Mouse (Mus musculus) ovary, adult 2 months (tissue): ENCODE data around the gene Abhd17c. TPM values are rescaled to one million over a fixed set of nuclear protein-coding genes. Genes with fewer than 3 reads are reported as not detected.

ENCODE experiments used
- polyA plus RNA-seq: library from polyadenylated mRNA; depleted of rRNA; stranded (reverse); fragments of >200 nt; gene quantifications from 2 replicates; pipeline ENCODE4 v1.2.3, GENCODE M21; 2012; rRNA removed

Gene Abhd17c
- polyA plus RNA-seq, result 72.6 and 78.2 TPM in 2 replicates

GRCm38 (mm10) chr7:84151001-84151959 lies at the start of gene Abhd17c:
Gene Abhd17c, minus strand, starts transcription at chr7:84151893.

GRCm38 (mm10) chr7:84086039-84086829 lies 65.5 kb downstream of the Abhd17c start, which contains the start of gene Cemip:
Gene Cemip, minus strand, starts transcription at chr7:84086502.

Other genes starting within 250 kb of the Abhd17c start
- 14.8 and 21.6 TPM in 2 replicates for gene Cemip, start 65.4 kb downstream of the Abhd17c start, polyA plus RNA-seq